Mouse (Mus musculus) midbrain, postnatal 0 days (tissue): ENCODE data around the gene Nrf1. TPM values are rescaled to one million over a fixed set of nuclear protein-coding genes. Genes with fewer than 3 reads are reported as not detected.

Experiments
- ATAC-seq: fragments of 200-750 bp; cut with Nextera tagmentation; 2 replicates; pipeline ENCODE4 v1.8.0; 2017; ENCODE audit warnings: moderate number of reproducible peaks, mild to moderate bottlenecking, moderate TSS enrichment, moderate library complexity; ENCODE audit not compliant: low FRiP score
- DNase-seq: peaks from one replicate; pipeline ENCODE4 v3.0.0-alpha.2; 2015; ENCODE audit warnings: low spot score
- H3K27ac ChIP-seq: fragments of 300-500 bp; sonication (generic); 2 replicates; pipeline ENCODE4 v1.5.1; 2014; ENCODE audit warnings: low read depth, mild to moderate bottlenecking, low read length, mixed read lengths
- H3K27me3 ChIP-seq: fragments of 300-500 bp; sonication (generic); 2 replicates; pipeline ENCODE4 v1.6.1; 2014; ENCODE audit warnings: low read length, control low read depth, mixed read lengths; ENCODE audit not compliant: insufficient read depth
- H3K36me3 ChIP-seq: fragments of 300-500 bp; sonication (generic); 2 replicates; pipeline ENCODE4 v1.6.1; 2014; ENCODE audit warnings: low read length, control low read depth, mixed read lengths; ENCODE audit not compliant: insufficient read depth
- H3K4me1 ChIP-seq: fragments of 300-500 bp; sonication (generic); 2 replicates; pipeline ENCODE4 v1.6.1; 2014; ENCODE audit warnings: mild to moderate bottlenecking, control low read depth, antibody characterized with exemption, low read length, mixed read lengths; ENCODE audit not compliant: insufficient read depth
- H3K4me2 ChIP-seq: fragments of 300-500 bp; sonication (generic); 2 replicates; pipeline ENCODE4 v1.6.1; 2014; ENCODE audit warnings: low read depth, mild to moderate bottlenecking, low read length, mixed read lengths; ENCODE audit not compliant: poor library complexity, severe bottlenecking
- H3K4me3 ChIP-seq: fragments of 300-500 bp; sonication (generic); 2 replicates; pipeline ENCODE4 v1.5.1; 2014; ENCODE audit warnings: low read depth, mild to moderate bottlenecking, low read length, moderate library complexity
- H3K9ac ChIP-seq: fragments of 300-500 bp; sonication (generic); replicated peaks from 2 replicates; pipeline ENCODE4 v1.6.1; 2014; ENCODE audit warnings: mild to moderate bottlenecking, low read length, moderate library complexity, mixed read lengths; ENCODE audit not compliant: poor library complexity, severe bottlenecking
- H3K9me3 ChIP-seq: fragments of 300-500 bp; sonication (generic); 2 replicates; pipeline ENCODE4 v1.6.1; 2016; ENCODE audit warnings: low read length, control low read depth
- CTCF ChIP-seq: IDR thresholded peaks from 2 replicates; pipeline ENCODE4 v1.5.1; 2016; ENCODE audit warnings: antibody characterized with exemption, mild to moderate bottlenecking
- WGBS: fragments of 180-500 bp; shearing (Covaris S2); extraction: QIAGEN DNeasy Blood & Tissue Kit; methylation state at CpG from one replicate; pipeline ENCODE4 v1.1.7; 2014; 5-methylcytosine and 5-hydroxymethylcytosine counted together
- polyA plus RNA-seq: library from polyadenylated mRNA; unstranded; fragments of >200 nt; fragmentation: Nextera tagmentation; extraction: Ambion mirVana; gene quantifications from 2 replicates; pipeline ENCODE4 v1.2.1, GENCODE M21; 2015
- total RNA-seq: library from RNA; depleted of rRNA; stranded (reverse); fragments of >200 nt; gene quantifications from 2 replicates; pipeline ENCODE4 v1.2.3, GENCODE M21; 2014

The Nrf1 gene
- total and polyA plus RNA-seq, 2 experiments from 2014 or later, result 21.3 to 37.2 TPM

DNA sequence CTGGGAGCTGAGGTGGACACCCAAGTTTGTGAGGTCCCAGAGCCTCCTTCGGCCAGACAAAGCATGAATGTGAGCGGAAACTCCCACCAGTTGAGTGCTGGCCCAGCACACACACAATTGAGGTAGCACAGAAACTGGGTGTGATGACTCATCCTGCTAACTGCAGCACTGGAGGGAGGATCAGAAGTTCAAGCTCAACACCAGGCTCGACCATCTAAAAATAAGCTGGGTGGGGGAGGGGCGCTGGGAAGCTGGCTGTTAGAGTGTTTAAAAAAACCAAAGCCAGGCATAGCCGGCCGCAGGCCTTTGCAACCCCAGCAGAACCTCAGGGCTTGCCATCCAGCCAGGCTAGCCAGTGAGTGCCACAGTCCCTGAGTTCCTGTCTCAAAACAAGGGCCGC, 114.3 kb downstream of the Nrf1 start:
- ATAC-seq (no peak), DNase-seq (no peak)
- no peak overlapping the region for H3K4me3 ChIP-seq
- no peaks in the 10 kb centered on the region for H3K27me3 ChIP-seq
- H3K4me1 ChIP-seq, result no peaks in the 10 kb centered on the region
- no peak overlapping the region for H3K4me2 ChIP-seq
- 47% methylated on average over 7 of the region's 7 CpGs for WGBS
- no peak for TF ChIP-seq CTCF
- H3K9me3 ChIP-seq, result no peaks in the 10 kb centered on the region
- no peak overlapping the region for H3K9ac ChIP-seq
- H3K36me3 ChIP-seq, result no peaks in the 10 kb centered on the region; the same call in 1 of the 2 replicates
- H3K27ac ChIP-seq, result no peak overlapping the region

GRCm38 (mm10) chr6:30166349-30166748, 118.6 kb downstream of the Nrf1 start:
- no peak overlapping the region for H3K9ac ChIP-seq
- no peak overlapping the region for H3K4me3 ChIP-seq
- no peak overlapping the region for H3K27ac ChIP-seq
- H3K4me2 ChIP-seq, result no peak overlapping the region
- H3K9me3 ChIP-seq, result no peaks in the 10 kb centered on the region
- H3K27me3 ChIP-seq, result peaks cover 20% of the 10 kb centered on the region
- no peak for TF ChIP-seq CTCF
- WGBS, result 35% methylated on average over 3 of the region's 3 CpGs
- ATAC-seq, result no peak
- no peak for DNase-seq
- no peaks in the 10 kb centered on the region for H3K36me3 ChIP-seq
- no peaks in the 10 kb centered on the region for H3K4me1 ChIP-seq

DNA sequence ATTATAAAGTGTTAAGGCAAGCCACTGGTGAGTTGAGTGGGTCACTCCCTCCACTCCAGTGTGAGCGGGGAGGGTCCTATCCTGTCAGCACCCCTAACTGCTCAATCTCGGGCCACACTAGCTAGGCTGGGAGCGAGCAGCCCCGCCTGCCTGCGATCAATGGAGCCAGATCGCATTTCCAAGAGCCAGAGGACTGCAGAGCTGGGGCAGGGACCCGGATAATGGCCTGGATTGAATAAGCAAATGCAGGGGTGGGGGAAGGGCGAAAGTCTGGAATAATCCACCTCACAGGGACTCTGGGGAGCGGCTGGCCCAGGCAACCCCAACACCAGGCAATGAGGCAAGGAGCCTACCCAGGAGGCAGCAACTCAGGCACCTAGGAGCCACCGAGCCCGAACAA, 119.4 kb downstream of the Nrf1 start:
- Histone ChIP-seq H3K4me2 (no peak overlapping the region), H3K36me3 (no peaks in the 10 kb centered on the region), H3K4me3 (no peak overlapping the region), H3K27me3 (peaks cover 27% of the 10 kb centered on the region), H3K4me1 (no peaks in the 10 kb centered on the region), H3K9me3 (no peaks in the 10 kb centered on the region), H3K9ac (no peak overlapping the region), H3K27ac (no peak overlapping the region)
- WGBS, result 17% methylated on average over 11 of the region's 11 CpGs
- DNase-seq, result no peak
- TF ChIP-seq CTCF, result no peak
- ATAC-seq, result no peak

- Histone ChIP-seq H3K36me3 (no peaks in the 10 kb centered on the region), H3K9ac (no peak overlapping the region), H3K4me3 (no peak overlapping the region), H3K4me1 (no peaks in the 10 kb centered on the region), H3K27ac (no peak overlapping the region), H3K27me3 (peaks cover 36% of the 10 kb centered on the region), H3K9me3 (no peaks in the 10 kb centered on the region), H3K4me2 (no peak overlapping the region)
- no peak for DNase-seq
- no peak for TF ChIP-seq CTCF
- WGBS, result 96% methylated on average over 3 of the region's 3 CpGs
- no peak for ATAC-seq
These were observed 120.5 kb downstream of the Nrf1 start for GRCm38 (mm10) chr6:30168275-30168674.

DNA sequence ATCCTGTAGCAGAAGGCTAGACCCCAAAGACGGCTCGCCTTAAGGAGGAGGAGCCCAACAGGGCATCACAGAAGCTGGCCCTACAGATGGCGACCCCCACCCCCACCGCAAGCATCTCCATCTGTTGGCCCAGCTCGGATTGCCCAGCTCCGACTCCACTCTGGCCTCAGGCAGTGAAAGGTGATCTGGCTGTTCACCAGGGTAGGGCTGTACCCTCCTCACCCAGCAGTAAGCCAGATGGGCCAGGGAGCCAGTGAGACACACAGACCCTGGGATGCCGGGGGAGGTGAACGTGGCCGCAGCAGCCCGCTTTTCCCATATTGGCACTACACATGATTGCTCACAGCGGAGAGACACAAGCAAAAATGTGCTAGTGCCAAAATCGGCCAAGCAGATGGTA, 121.4 kb downstream of the Nrf1 start:
- 75% methylated on average over 12 of the region's 12 CpGs for WGBS
- no peaks in the 10 kb centered on the region for H3K36me3 ChIP-seq
- no peak for ATAC-seq

DNA sequence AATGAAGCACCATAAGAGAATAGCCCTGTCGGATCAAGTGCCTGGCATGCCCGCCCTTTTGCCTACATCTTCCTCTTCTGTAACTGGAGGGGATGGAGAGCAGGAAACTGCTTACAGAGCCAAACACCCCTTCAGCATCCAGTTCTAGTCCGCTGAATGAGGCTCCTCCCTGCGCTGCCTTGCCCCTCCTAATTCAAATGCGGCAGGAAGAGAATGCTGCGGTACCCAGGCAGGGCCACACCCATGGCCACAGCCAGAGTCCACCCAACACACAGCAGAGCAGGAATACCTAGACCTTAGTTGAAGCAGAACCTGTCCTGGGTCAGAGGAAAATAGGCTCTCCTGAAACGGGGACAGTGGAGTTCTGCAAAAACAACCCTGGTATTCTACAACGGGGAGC, 123.4 kb downstream of the Nrf1 start:
- Histone ChIP-seq H3K4me2 (no peak overlapping the region), H3K9me3 (no peaks in the 10 kb centered on the region), H3K9ac (no peak overlapping the region), H3K27ac (no peak overlapping the region), H3K4me1 (no peaks in the 10 kb centered on the region), H3K36me3 (no peaks in the 10 kb centered on the region), H3K4me3 (no peak overlapping the region), H3K27me3 (peaks cover 57% of the 10 kb centered on the region)
- 36% methylated on average over 8 of the region's 8 CpGs for WGBS
- TF ChIP-seq CTCF, result no peak
- ATAC-seq (no peak), DNase-seq (no peak)

More for the DNA sequence above, 121.4 kb downstream of the Nrf1 start:
- Histone ChIP-seq H3K27me3 (peaks cover 45% of the 10 kb centered on the region), H3K27ac (no peak overlapping the region), H3K4me1 (no peaks in the 10 kb centered on the region), H3K9ac (no peak overlapping the region), H3K4me2 (no peak overlapping the region), H3K9me3 (no peaks in the 10 kb centered on the region), H3K4me3 (no peak overlapping the region)
- peak; percentile 56 for DNase-seq
- no peak for TF ChIP-seq CTCF

DNA sequence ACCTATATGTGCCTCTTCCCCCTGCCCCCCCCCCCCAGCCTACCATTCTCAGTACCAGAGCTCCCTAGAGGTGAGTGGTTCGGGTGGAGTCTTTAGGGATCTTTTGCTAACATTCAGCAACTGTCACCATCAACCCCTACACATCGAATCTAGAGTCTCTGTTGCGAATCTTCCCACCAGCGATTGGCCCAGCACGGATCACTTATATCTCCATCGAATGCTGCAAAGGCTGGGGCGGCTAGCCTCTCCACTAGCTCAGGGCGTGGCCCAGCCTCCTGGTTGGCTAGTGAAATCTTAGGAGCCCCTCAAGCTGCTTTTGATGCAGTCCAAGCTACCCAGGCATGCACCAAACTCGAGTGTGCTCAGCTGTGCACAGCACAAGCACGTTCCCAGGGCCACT, 124.2 kb downstream of the Nrf1 start:
- no peak for DNase-seq
- Histone ChIP-seq H3K4me1 (no peaks in the 10 kb centered on the region), H3K27ac (no peak overlapping the region), H3K9me3 (no peaks in the 10 kb centered on the region), H3K4me2 (no peak overlapping the region), H3K9ac (no peak overlapping the region), H3K27me3 (peaks cover 58% of the 10 kb centered on the region), H3K36me3 (no peaks in the 10 kb centered on the region), H3K4me3 (no peak overlapping the region)
- 25% methylated on average over 10 of the region's 10 CpGs for WGBS
- no peak for ATAC-seq
- no peak for TF ChIP-seq CTCF
